ENCODE assay signal across 11 mouse cellular contexts in genomic region chr1:189875439-189875861, GRCm38 (mm10). TPM values are rescaled to one million over a fixed set of nuclear protein-coding genes. Genes with fewer than 3 reads are reported as not detected.
A peak's percentile ranks its signal among the peaks of the same experiment; 100 is the strongest.
DNase-seq lines count a peak whose midpoint lies in the region; ATAC-seq lines count a peak whose summit lies in the region.
"Had no signal": no experiment of that assay in that cellular context is flagged by ENCODE, and none has a peak within 500 bp of the region (broad histone marks: within the 10 kb centered on the region; RNA-seq: fewer than 3 reads in every experiment).

No protein-coding gene starts in this region.

- H3K27ac ChIP-seq in heart, embryonic 16.5 days (ENCODE audit: low read length), result peak overlapping the region; percentile 71
- no peak overlapping the region for H3K27ac ChIP-seq in hindbrain, embryonic 12.5 days
- H3K27ac ChIP-seq: embryonic facial prominence, embryonic 15.5 days; forebrain, embryonic 15.5 days had no signal

- no peak for DNase-seq in heart, postnatal 25 days (ENCODE audit: low spot score)
- peak; percentile 64 for DNase-seq in kidney, postnatal 14 days
- peak; percentile 28 to 65 for DNase-seq in lung, postnatal 4 days
- no peak for DNase-seq in right cerebral cortex, postnatal 4 days
- DNase-seq in spleen, adult 12 weeks (ENCODE audit: low spot score), result no peak
- DNase-seq: cerebellum, postnatal 14 days had no signal

- H3K36me3 ChIP-seq in heart, embryonic 16.5 days (ENCODE audit: control insufficient read depth, insufficient read depth), result peaks cover 14% of the 10 kb centered on the region
- H3K36me3 ChIP-seq in hindbrain, embryonic 12.5 days, result no peaks in the 10 kb centered on the region
- H3K36me3 ChIP-seq: forebrain, embryonic 15.5 days had no signal

- ATAC-seq in heart, embryonic 16.5 days (replicated peaks; ENCODE audit: extremely low read depth, insufficient read depth, low FRiP score), result no peak
- peak; percentile 40 for ATAC-seq in granulocyte monocyte progenitor cell, adult 5-6 weeks (replicated peaks; ENCODE audit: poor library complexity, severe bottlenecking)
- ATAC-seq in hindbrain, embryonic 12.5 days (ENCODE audit: low FRiP score), result no peak
- ATAC-seq: forebrain, embryonic 15.5 days had no signal

- no peak overlapping the region for H3K4me2 ChIP-seq in heart, embryonic 16.5 days (ENCODE audit: low read depth, low read length)
- no peak overlapping the region for H3K4me2 ChIP-seq in hindbrain, embryonic 12.5 days (replicated peaks)
- H3K4me2 ChIP-seq: embryonic facial prominence, embryonic 15.5 days; forebrain, embryonic 15.5 days had no signal

- H3K27me3 ChIP-seq in heart, embryonic 16.5 days (ENCODE audit: control insufficient read depth, insufficient read depth, low read length), result no peaks in the 10 kb centered on the region
- H3K27me3 ChIP-seq in hindbrain, embryonic 12.5 days, result no peaks in the 10 kb centered on the region
- H3K27me3 ChIP-seq: embryonic facial prominence, embryonic 15.5 days; forebrain, embryonic 15.5 days had no signal

- H3K4me1 ChIP-seq in heart, embryonic 16.5 days (ENCODE audit: control insufficient read depth, insufficient read depth, low read length), result peaks cover 40% of the 10 kb centered on the region
- peaks cover 2% of the 10 kb centered on the region; the same call in 1 of the 2 replicates for H3K4me1 ChIP-seq in hindbrain, embryonic 12.5 days
- H3K4me1 ChIP-seq: forebrain, embryonic 15.5 days had no signal

- intact Hi-C loops in heart, postnatal 25 days (cut with DNase I), result no loop called here

- WGBS in heart, embryonic 16.5 days, result 28% methylated on average over 6 of the region's 6 CpGs
- WGBS in hindbrain, embryonic 12.5 days, result 40% methylated on average over 6 of the region's 6 CpGs

- H3K9me3 ChIP-seq in heart, embryonic 16.5 days (replicated peaks; ENCODE audit: control insufficient read depth, low read length), result no peaks in the 10 kb centered on the region
- H3K9me3 ChIP-seq in hindbrain, embryonic 12.5 days (replicated peaks), result no peaks in the 10 kb centered on the region
- H3K9me3 ChIP-seq: embryonic facial prominence, embryonic 15.5 days; forebrain, embryonic 15.5 days had no signal

- no peak overlapping the region for H3K4me3 ChIP-seq in heart, embryonic 16.5 days (ENCODE audit: low read length)
- no peak overlapping the region for H3K4me3 ChIP-seq in hindbrain, embryonic 12.5 days
- H3K4me3 ChIP-seq: embryonic facial prominence, embryonic 15.5 days; forebrain, embryonic 15.5 days had no signal

- no peak overlapping the region; the same call in 1 of the 2 replicates for H3K9ac ChIP-seq in heart, embryonic 16.5 days (ENCODE audit: low read length)
- no peak overlapping the region for H3K9ac ChIP-seq in hindbrain, embryonic 12.5 days
- H3K9ac ChIP-seq: embryonic facial prominence, embryonic 15.5 days; forebrain, embryonic 15.5 days had no signal

RNA-seq across cellular contexts. Expression of gene Smyd2, which starts 46.7 kb away (rescaled TPM):
- polyA plus RNA-seq in heart, embryonic 16.5 days (2015; fragmentation: Nextera tagmentation; extraction: Ambion mirVana), result 244 and 255 TPM in 2 replicates
- 100 to 1,000 TPM; 105 to 109 TPM for total RNA-seq in heart, postnatal 25 days (2021)
- total RNA-seq in granulocyte monocyte progenitor cell, adult 5-6 weeks (2014; fragmentation: Nextera tagmentation), result 72.5 and 97.7 TPM in 2 replicates
- 97.8 and 98.0 TPM in 2 replicates for total RNA-seq in granulocyte monocyte progenitor cell, adult 5-6 weeks (2017)
- polyA plus RNA-seq in hindbrain, embryonic 12.5 days (2016; fragmentation: Nextera tagmentation; extraction: Ambion mirVana), result 46.2 and 49.8 TPM in 2 replicates

Comparison
In these comparisons a context has a peak if more than half of its experiments do, and no peak if none do; other contexts are left out.
1. DNase-seq: peak in kidney, postnatal 14 days (single experiment) and lung, postnatal 4 days (2 of 2); none in heart, postnatal 25 days (single experiment), right cerebral cortex, postnatal 4 days (single experiment) and spleen, adult 12 weeks (single experiment).